Comparison of ENCODE assay signal across 16 mouse cellular contexts in the genomic region with DNA sequence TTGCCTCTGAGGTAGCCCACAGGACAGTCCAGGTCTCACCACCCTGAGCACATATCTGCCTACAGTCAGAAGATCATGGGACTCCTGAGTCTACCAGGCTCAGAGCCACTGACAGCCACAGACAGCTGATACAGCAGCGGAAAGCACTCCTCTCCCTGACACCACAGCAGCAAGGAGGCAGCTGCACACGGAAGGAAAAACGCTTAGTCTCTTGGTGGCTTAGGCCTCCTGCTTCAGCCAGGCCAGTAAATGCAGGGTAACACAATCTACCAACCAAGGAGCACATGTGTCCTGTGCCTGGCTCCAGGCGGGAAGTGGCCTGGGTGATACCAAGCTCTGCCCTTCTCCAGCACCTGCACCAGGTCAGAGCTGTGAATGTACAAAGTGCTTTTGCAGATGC.
DNase-seq lines count a peak whose midpoint lies in the region; ATAC-seq and TF ChIP-seq lines count a peak whose summit lies in the region.
"Had no signal": no experiment of that assay in that cellular context is flagged by ENCODE, and none has a peak within 500 bp of the region (broad histone marks: within the 10 kb centered on the region; RNA-seq: fewer than 3 reads in every experiment).

No protein-coding gene starts in this region.

- H3ac ChIP-seq in myocyte (ENCODE audit: control insufficient read depth, insufficient read length): no peak overlapping the region

- no peak overlapping the region for H3K4me2 ChIP-seq in liver, embryonic 11.5 days
- H3K4me2 ChIP-seq in liver, embryonic 12.5 days: no peak overlapping the region
- H3K4me2 ChIP-seq in myocyte (ENCODE audit: low read depth): no peak overlapping the region
- H3K4me2 ChIP-seq: embryonic facial prominence, embryonic 13.5 days had no signal

- 0 out of 2 replicates have a peak overlapping the region, but pooled peaks have one; percentile 5 for H3K27ac ChIP-seq in liver, embryonic 11.5 days (ENCODE audit: low read depth, low read length)
- H3K27ac ChIP-seq in liver, embryonic 12.5 days: no peak overlapping the region
- H3K27ac ChIP-seq: embryonic facial prominence, embryonic 13.5 days; stomach, postnatal 0 days had no signal

- H3K9ac ChIP-seq in liver, embryonic 11.5 days (ENCODE audit: low read depth, low read length): no peak overlapping the region
- no peak overlapping the region for H3K9ac ChIP-seq in liver, embryonic 12.5 days
- H3K9ac ChIP-seq: embryonic facial prominence, embryonic 13.5 days had no signal

- peaks cover 7% of the 10 kb centered on the region for H3K4me1 ChIP-seq in liver, embryonic 11.5 days (replicated peaks; ENCODE audit: control insufficient read depth, insufficient read depth, low read length)
- peaks cover 11% of the 10 kb centered on the region for H3K4me1 ChIP-seq in liver, embryonic 12.5 days

- no peaks in the 10 kb centered on the region for H3K9me3 ChIP-seq in liver, embryonic 11.5 days (ENCODE audit: control insufficient read depth, low read length)
- no peaks in the 10 kb centered on the region for H3K9me3 ChIP-seq in liver, embryonic 12.5 days (replicated peaks)
- H3K9me3 ChIP-seq: embryonic facial prominence, embryonic 13.5 days had no signal

- H3K36me3 ChIP-seq in liver, embryonic 11.5 days (ENCODE audit: control insufficient read depth, insufficient read depth, low read length): no peaks in the 10 kb centered on the region
- no peaks in the 10 kb centered on the region; the same call in 1 of the 2 replicates for H3K36me3 ChIP-seq in liver, embryonic 12.5 days
- H3K36me3 ChIP-seq in myocyte (ENCODE audit: control insufficient read depth, insufficient read depth): no peaks in the 10 kb centered on the region

- peak; percentile 21 to 54 for DNase-seq in gastrocnemius, adult 8-10 months (ENCODE audit: low spot score in 2 of 2)
- DNase-seq in gastrocnemius, postnatal 10 days: no peak
- no peak for DNase-seq in liver, embryonic 11.5 days (ENCODE audit: low spot score)
- peak; percentile 82 for DNase-seq in forelimb bud, embryonic 11.5 days (ENCODE audit: low read depth, low spot score)
- no peak for DNase-seq in thymus, postnatal 4 days
- DNase-seq: adrenal gland, postnatal 10 days; cerebellum, adult 9-10 months; kidney, adult 9 months; spleen, adult 18-20 months; thymus, postnatal 25 days had no signal

- H3K4me3 ChIP-seq in liver, embryonic 11.5 days (ENCODE audit: low read depth, low read length): no peak overlapping the region
- H3K4me3 ChIP-seq in liver, embryonic 12.5 days: no peak overlapping the region
- no peak overlapping the region for H3K4me3 ChIP-seq in myocyte
- H3K4me3 ChIP-seq: embryonic facial prominence, embryonic 13.5 days had no signal

- H3K27me3 ChIP-seq in liver, embryonic 11.5 days (replicated peaks; ENCODE audit: control insufficient read depth, insufficient read depth, low read length): no peaks in the 10 kb centered on the region
- H3K27me3 ChIP-seq in liver, embryonic 12.5 days (replicated peaks): no peaks in the 10 kb centered on the region
- H3K27me3 ChIP-seq in myocyte (ENCODE audit: control insufficient read depth, insufficient read depth, insufficient read length): no peaks in the 10 kb centered on the region
- H3K27me3 ChIP-seq: embryonic facial prominence, embryonic 13.5 days had no signal

- H3K79me2 ChIP-seq in myocyte (ENCODE audit: control insufficient read depth, insufficient read depth): no peaks in the 10 kb centered on the region

- WGBS in liver, embryonic 11.5 days: 68% methylated on average over 4 of the region's 4 CpGs
- 66% methylated on average over 4 of the region's 4 CpGs for WGBS in liver, embryonic 12.5 days (ENCODE audit: insufficient replicate concordance)

- ATAC-seq in liver, embryonic 11.5 days (replicated peaks; ENCODE audit: low FRiP score): no peak
- no peak for ATAC-seq in liver, embryonic 12.5 days
- ATAC-seq in activated CD4-positive, CD25-positive, alpha-beta regulatory T cell, adult 4 months: no peak
- ATAC-seq: hindbrain, embryonic 16.5 days had no signal

- TF ChIP-seq POLR2A in myocyte (IDR thresholded peaks at IDR 0.05; ENCODE audit: insufficient read length, low read depth): no peak

TF ChIP-seq in myocyte, 11 proteins besides CTCF, POLR2A, EP300 and RAD21:
- TF ChIP-seq TCF3 (IDR thresholded peaks at IDR 0.05; ENCODE audit: insufficient read length, low read depth) (peak; percentile 80), E2F4 (IDR thresholded peaks at IDR 0.05; ENCODE audit: insufficient read depth) (no peak), MYOG (IDR thresholded peaks at IDR 0.05; ENCODE audit: control insufficient read depth in 1 of 3, insufficient read depth in 1 of 3, insufficient read length in 2 of 3, low read depth in 2 of 3) (peak; percentile 80 to 98 (median 85)), MYOD1 (IDR thresholded peaks at IDR 0.05; ENCODE audit: control insufficient read depth in 1 of 3, insufficient read length in 2 of 3, low read depth in 2 of 3) (peak; percentile 90 to 98 (median 98)), SRF (IDR thresholded peaks at IDR 0.05; ENCODE audit: control insufficient read depth, insufficient read length, low read depth) (no peak), TCF12 (IDR thresholded peaks at IDR 0.05; ENCODE audit: insufficient read depth, poor library complexity, severe bottlenecking) (peak; percentile 54)
TF ChIP-seq in myocyte: peak in this region for 4.

Comparison
In these comparisons a context has a peak if more than half of its experiments do, and no peak if none do; other contexts are left out.
1. DNase-seq: peak in gastrocnemius, adult 8-10 months (2 of 2) and forelimb bud, embryonic 11.5 days (single experiment); none in gastrocnemius, postnatal 10 days (single experiment), liver, embryonic 11.5 days (single experiment) and thymus, postnatal 4 days (single experiment).